15 mouse cellular contexts compared by ENCODE assay signal in the genomic region with DNA sequence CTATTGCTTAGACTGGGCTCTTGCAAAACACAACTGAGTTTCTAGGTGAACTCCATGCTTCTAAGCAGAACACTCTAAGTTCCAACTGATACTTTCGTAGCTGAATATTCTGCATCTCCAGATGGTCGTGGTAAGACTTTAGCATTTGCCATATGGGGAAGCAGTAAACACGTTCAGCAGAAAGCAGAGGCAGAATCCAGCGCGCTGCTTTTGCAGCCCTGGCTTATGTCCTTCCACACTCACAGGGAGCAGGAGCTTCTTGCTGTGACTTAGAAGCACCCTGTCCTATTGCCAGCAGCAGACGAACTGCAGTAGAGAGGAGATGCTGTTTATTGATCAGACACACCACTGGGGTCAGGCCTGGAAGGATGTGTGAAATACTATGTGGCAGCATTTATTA.
A peak's percentile ranks its signal among the peaks of the same experiment; 100 is the strongest.
DNase-seq lines count a peak whose midpoint lies in the region; ATAC-seq and TF ChIP-seq lines count a peak whose summit lies in the region.
"Had no signal": no experiment of that assay in that cellular context is flagged by ENCODE, and none has a peak within 500 bp of the region (broad histone marks: within the 10 kb centered on the region; RNA-seq: fewer than 3 reads in every experiment).

No protein-coding gene starts in this region.

- TF ChIP-seq POLR2A in thymus, adult 2 months (IDR thresholded peaks at IDR 0.05; ENCODE audit: control insufficient read depth, extremely low read depth, insufficient read depth, low read length, poor library complexity): no peak

- H3K9ac ChIP-seq in forebrain, embryonic 13.5 days: no peak overlapping the region
- no peak overlapping the region for H3K9ac ChIP-seq in neural tube, embryonic 15.5 days (replicated peaks)
- H3K9ac ChIP-seq: embryonic facial prominence, embryonic 13.5 days; kidney, embryonic 15.5 days; neural tube, embryonic 13.5 days had no signal

- no peak overlapping the region for H3K4me3 ChIP-seq in forebrain, embryonic 13.5 days
- no peak overlapping the region for H3K4me3 ChIP-seq in forebrain, embryonic 10.5 days
- no peak overlapping the region for H3K4me3 ChIP-seq in neural tube, embryonic 15.5 days (replicated peaks)
- no peak overlapping the region for H3K4me3 ChIP-seq in left cerebral cortex, adult 2 months
- H3K4me3 ChIP-seq in thymus, adult 2 months (ENCODE audit: control insufficient read depth, insufficient read depth, low read length): no peak overlapping the region
- H3K4me3 ChIP-seq: embryonic facial prominence, embryonic 13.5 days; heart, embryonic 10.5 days; kidney, embryonic 15.5 days; neural tube, embryonic 13.5 days had no signal

- no peak overlapping the region for H3K4me2 ChIP-seq in forebrain, embryonic 13.5 days
- no peak overlapping the region for H3K4me2 ChIP-seq in neural tube, embryonic 15.5 days
- H3K4me2 ChIP-seq: embryonic facial prominence, embryonic 13.5 days; kidney, embryonic 15.5 days; midbrain, embryonic 11.5 days; neural tube, embryonic 13.5 days had no signal

- no peaks in the 10 kb centered on the region for H3K4me1 ChIP-seq in forebrain, embryonic 13.5 days
- H3K4me1 ChIP-seq in forebrain, embryonic 10.5 days: no peaks in the 10 kb centered on the region
- H3K4me1 ChIP-seq in neural tube, embryonic 15.5 days: 0 out of 2 replicates have a peak, but pooled peaks cover 7% of the 10 kb centered on the region
- no peaks in the 10 kb centered on the region for H3K4me1 ChIP-seq in thymus, adult 2 months (replicated peaks; ENCODE audit: control insufficient read depth, insufficient read depth, low read length)
- H3K4me1 ChIP-seq: embryonic facial prominence, embryonic 13.5 days; heart, embryonic 10.5 days; kidney, embryonic 15.5 days; neural tube, embryonic 13.5 days had no signal

- H3K27ac ChIP-seq in forebrain, embryonic 13.5 days: peak overlapping the region; percentile 35; the same call in 1 of the 2 replicates
- no peak overlapping the region for H3K27ac ChIP-seq in forebrain, embryonic 10.5 days
- H3K27ac ChIP-seq in neural tube, embryonic 15.5 days (replicated peaks): 0 out of 2 replicates have a peak overlapping the region, but pooled peaks have one; percentile 4
- H3K27ac ChIP-seq in left cerebral cortex, adult 2 months: peak overlapping the region; percentile 84
- no peak overlapping the region for H3K27ac ChIP-seq in thymus, adult 2 months (ENCODE audit: control insufficient read depth, insufficient read depth, low read length)
- H3K27ac ChIP-seq: embryonic facial prominence, embryonic 13.5 days; heart, embryonic 10.5 days; kidney, embryonic 15.5 days; neural tube, embryonic 13.5 days had no signal

- H3K9me3 ChIP-seq in forebrain, embryonic 13.5 days (replicated peaks): no peaks in the 10 kb centered on the region
- no peaks in the 10 kb centered on the region for H3K9me3 ChIP-seq in forebrain, embryonic 10.5 days
- H3K9me3 ChIP-seq in neural tube, embryonic 15.5 days (replicated peaks): no peaks in the 10 kb centered on the region
- H3K9me3 ChIP-seq: embryonic facial prominence, embryonic 13.5 days; heart, embryonic 10.5 days; kidney, embryonic 15.5 days; neural tube, embryonic 13.5 days had no signal

- TF ChIP-seq CTCF in left cerebral cortex, adult 2 months (IDR thresholded peaks at IDR 0.05): no peak
- TF ChIP-seq CTCF in thymus, adult 2 months (IDR thresholded peaks at IDR 0.05; ENCODE audit: borderline replicate concordance, control insufficient read depth, extremely low read depth, insufficient read depth, low read length, poor library complexity): no peak

- 77% methylated on average over 6 of the region's 6 CpGs for WGBS in forebrain, embryonic 13.5 days
- 90% methylated on average over 6 of the region's 6 CpGs for WGBS in forebrain, embryonic 10.5 days
- 68% methylated on average over 6 of the region's 6 CpGs for WGBS in neural tube, embryonic 15.5 days
- WGBS in thymus, adult 2 months: 91% methylated on average over 6 of the region's 6 CpGs

- H3K27me3 ChIP-seq in forebrain, embryonic 13.5 days: no peaks in the 10 kb centered on the region
- no peaks in the 10 kb centered on the region for H3K27me3 ChIP-seq in forebrain, embryonic 10.5 days (ENCODE audit: poor library complexity, severe bottlenecking)
- no peaks in the 10 kb centered on the region for H3K27me3 ChIP-seq in neural tube, embryonic 15.5 days (replicated peaks)
- no peaks in the 10 kb centered on the region for H3K27me3 ChIP-seq in thymus, adult 2 months (ENCODE audit: control insufficient read depth, insufficient read depth, low read length)
- H3K27me3 ChIP-seq: embryonic facial prominence, embryonic 13.5 days; kidney, embryonic 15.5 days; neural tube, embryonic 13.5 days had no signal

- no peak for DNase-seq in forebrain, embryonic 10.5 days (ENCODE audit: extremely low spot score, low spot score)
- DNase-seq in neural tube, embryonic 10.5 days (ENCODE audit: extremely low spot score, low spot score): no peak
- DNase-seq in left cerebral cortex, adult 2 months (ENCODE audit: extremely low spot score in 1 of 2, low spot score in 2 of 2): peak; percentile 47 to 62
- DNase-seq in right cerebral cortex, postnatal 4 days: peak; percentile 21
- DNase-seq in thymus, adult 2 months: no peak
- DNase-seq: liver; lung, postnatal 10 days had no signal

- H3K36me3 ChIP-seq in forebrain, embryonic 13.5 days (ENCODE audit: poor library complexity, severe bottlenecking): no peaks in the 10 kb centered on the region
- H3K36me3 ChIP-seq in forebrain, embryonic 10.5 days (replicated peaks): no peaks in the 10 kb centered on the region
- no peaks in the 10 kb centered on the region for H3K36me3 ChIP-seq in neural tube, embryonic 15.5 days
- no peaks in the 10 kb centered on the region for H3K36me3 ChIP-seq in thymus, adult 2 months (ENCODE audit: control insufficient read depth, insufficient read depth, low read length)
- H3K36me3 ChIP-seq: embryonic facial prominence, embryonic 13.5 days; heart, embryonic 10.5 days; kidney, embryonic 15.5 days; neural tube, embryonic 13.5 days had no signal

- ATAC-seq in forebrain, embryonic 13.5 days: peak; percentile 73; the same call in 1 of the 2 replicates
- no peak for ATAC-seq in neural tube, embryonic 15.5 days (ENCODE audit: low FRiP score)
- no peak for ATAC-seq in erythroid progenitor cell, adult 5-6 weeks (replicated peaks; ENCODE audit: low FRiP score, poor library complexity, severe bottlenecking)

- intact Hi-C loops in left cerebral cortex, adult 2 months (cut with DNase I): loop anchor here (5.0 kb wide), 3 partner anchors 37 to 148 kb away; a partner anchor contains a TSS

Comparison
In these comparisons a context has a peak if more than half of its experiments do, and no peak if none do; other contexts are left out.
1. H3K27ac ChIP-seq: peak in forebrain, embryonic 13.5 days (single experiment), neural tube, embryonic 15.5 days (single experiment) and left cerebral cortex, adult 2 months (single experiment); none in forebrain, embryonic 10.5 days (single experiment) and thymus, adult 2 months (single experiment).
2. DNase-seq: peak in left cerebral cortex, adult 2 months (2 of 2) and right cerebral cortex, postnatal 4 days (single experiment); none in forebrain, embryonic 10.5 days (single experiment), neural tube, embryonic 10.5 days (single experiment) and thymus, adult 2 months (single experiment).